18 mouse cellular contexts compared by ENCODE assay signal in genomic region chr14:101375833-101376232, GRCm38 (mm10).
A peak's percentile ranks its signal among the peaks of the same experiment; 100 is the strongest.
DNase-seq lines count a peak whose midpoint lies in the region; ATAC-seq and TF ChIP-seq lines count a peak whose summit lies in the region.
"Had no signal": no experiment of that assay in that cellular context is flagged by ENCODE, and none has a peak within 500 bp of the region (broad histone marks: within the 10 kb centered on the region; RNA-seq: fewer than 3 reads in every experiment).

No protein-coding gene starts in this region.

- DNase-seq in forebrain, embryonic 14.5 days (ENCODE audit: low spot score): peak; percentile 22
- DNase-seq in hindbrain, postnatal 0 days (ENCODE audit: low spot score): peak; percentile 55
- DNase-seq in hindbrain, embryonic 10.5 days (ENCODE audit: low spot score): no peak
- peak; percentile 11 for DNase-seq in retina, postnatal 1 day
- DNase-seq in retina, embryonic 14.5 days (ENCODE audit: low spot score): no peak
- DNase-seq in gastrocnemius, adult 18-20 months (ENCODE audit: low spot score): no peak
- DNase-seq: cerebellum, adult 2 months; heart, adult 11 months; kidney, postnatal 10 days; liver, postnatal 0 days; lung, postnatal 10 days; right cerebral cortex, adult 18-20 months had no signal

- no peak for ATAC-seq in forebrain, embryonic 14.5 days
- no peak for ATAC-seq in forebrain, embryonic 15.5 days (replicated peaks)
- peak; percentile 69 for ATAC-seq in hindbrain, postnatal 0 days
- ATAC-seq: intestine, postnatal 0 days; liver, postnatal 0 days; midbrain, embryonic 16.5 days had no signal

- H3K4me3 ChIP-seq in forebrain, embryonic 14.5 days (ENCODE audit: low read depth, low read length): no peak overlapping the region
- no peak overlapping the region for H3K4me3 ChIP-seq in forebrain, embryonic 15.5 days
- no peak overlapping the region for H3K4me3 ChIP-seq in hindbrain, postnatal 0 days (ENCODE audit: low read length)
- H3K4me3 ChIP-seq in hindbrain, embryonic 10.5 days: no peak overlapping the region
- H3K4me3 ChIP-seq: embryonic facial prominence, embryonic 10.5 days; heart, embryonic 15.5 days had no signal

- no peak for TF ChIP-seq CTCF in hindbrain, postnatal 0 days (IDR thresholded peaks at IDR 0.05; ENCODE audit: low read depth)

- no peak overlapping the region for H3K4me2 ChIP-seq in forebrain, embryonic 14.5 days (ENCODE audit: low read length)
- no peak overlapping the region for H3K4me2 ChIP-seq in forebrain, embryonic 15.5 days (replicated peaks)
- H3K4me2 ChIP-seq in hindbrain, postnatal 0 days (ENCODE audit: low read depth, low read length): 0 out of 2 replicates have a peak overlapping the region, but pooled peaks have one; percentile 27
- H3K4me2 ChIP-seq: heart, embryonic 15.5 days had no signal

- no peak overlapping the region for H3K9ac ChIP-seq in forebrain, embryonic 14.5 days (ENCODE audit: low read length)
- no peak overlapping the region for H3K9ac ChIP-seq in forebrain, embryonic 15.5 days (replicated peaks)
- no peak overlapping the region for H3K9ac ChIP-seq in hindbrain, postnatal 0 days (replicated peaks; ENCODE audit: low read length)
- H3K9ac ChIP-seq: heart, embryonic 15.5 days; liver, postnatal 0 days had no signal

- 57% methylated on average over 6 of the region's 6 CpGs for WGBS in forebrain, embryonic 14.5 days
- WGBS in forebrain, embryonic 15.5 days: 53% methylated on average over 6 of the region's 6 CpGs
- 28% methylated on average over 6 of the region's 6 CpGs for WGBS in hindbrain, postnatal 0 days
- WGBS in hindbrain, embryonic 10.5 days: 65% methylated on average over 6 of the region's 6 CpGs

- no peak overlapping the region for H3K27ac ChIP-seq in forebrain, embryonic 14.5 days (ENCODE audit: low read depth, low read length)
- H3K27ac ChIP-seq in forebrain, embryonic 15.5 days (replicated peaks): no peak overlapping the region
- H3K27ac ChIP-seq in hindbrain, postnatal 0 days: no peak overlapping the region
- no peak overlapping the region for H3K27ac ChIP-seq in hindbrain, embryonic 10.5 days
- H3K27ac ChIP-seq: embryonic facial prominence, embryonic 10.5 days; heart, embryonic 15.5 days; stomach, postnatal 0 days had no signal

- no peaks in the 10 kb centered on the region for H3K36me3 ChIP-seq in forebrain, embryonic 14.5 days (ENCODE audit: control insufficient read depth, insufficient read depth, low read length)
- H3K36me3 ChIP-seq in forebrain, embryonic 15.5 days: no peaks in the 10 kb centered on the region
- H3K36me3 ChIP-seq in hindbrain, postnatal 0 days (ENCODE audit: insufficient read depth, low read length): no peaks in the 10 kb centered on the region
- H3K36me3 ChIP-seq in hindbrain, embryonic 10.5 days: no peaks in the 10 kb centered on the region
- H3K36me3 ChIP-seq: embryonic facial prominence, embryonic 10.5 days; heart, embryonic 15.5 days had no signal

- H3K27me3 ChIP-seq in forebrain, embryonic 14.5 days (replicated peaks; ENCODE audit: control insufficient read depth, insufficient read depth, low read length): no peaks in the 10 kb centered on the region
- H3K27me3 ChIP-seq in forebrain, embryonic 15.5 days: no peaks in the 10 kb centered on the region
- H3K27me3 ChIP-seq in hindbrain, postnatal 0 days (ENCODE audit: insufficient read depth, low read length): no peaks in the 10 kb centered on the region
- H3K27me3 ChIP-seq in hindbrain, embryonic 10.5 days (ENCODE audit: insufficient read depth, poor library complexity, severe bottlenecking): no peaks in the 10 kb centered on the region

- H3K4me1 ChIP-seq in forebrain, embryonic 14.5 days (ENCODE audit: control insufficient read depth, insufficient read depth, low read length): peaks cover 12% of the 10 kb centered on the region
- H3K4me1 ChIP-seq in forebrain, embryonic 15.5 days: peaks cover 19% of the 10 kb centered on the region
- peaks cover 8% of the 10 kb centered on the region; the same call in 1 of the 2 replicates for H3K4me1 ChIP-seq in hindbrain, postnatal 0 days (ENCODE audit: insufficient read depth, low read length)
- peaks cover 19% of the 10 kb centered on the region for H3K4me1 ChIP-seq in hindbrain, embryonic 10.5 days (replicated peaks)

- H3K9me3 ChIP-seq in forebrain, embryonic 14.5 days (replicated peaks; ENCODE audit: control insufficient read depth, low read length): no peaks in the 10 kb centered on the region
- H3K9me3 ChIP-seq in forebrain, embryonic 15.5 days: no peaks in the 10 kb centered on the region
- H3K9me3 ChIP-seq in hindbrain, postnatal 0 days (ENCODE audit: low read length): no peaks in the 10 kb centered on the region
- H3K9me3 ChIP-seq in hindbrain, embryonic 10.5 days: no peaks in the 10 kb centered on the region
- H3K9me3 ChIP-seq: embryonic facial prominence, embryonic 10.5 days; heart, embryonic 15.5 days had no signal

Comparison
In these comparisons a context has a peak if more than half of its experiments do, and no peak if none do; other contexts are left out.
1. DNase-seq: peak in forebrain, embryonic 14.5 days (single experiment), hindbrain, postnatal 0 days (single experiment) and retina, postnatal 1 day (single experiment); none in hindbrain, embryonic 10.5 days (single experiment), retina, embryonic 14.5 days (single experiment) and gastrocnemius, adult 18-20 months (single experiment).